Comparison of ENCODE assay signal across 9 mouse cellular contexts in genomic region chr19:55850402-55851078, GRCm38 (mm10).
DNase-seq lines count a peak whose midpoint lies in the region; ATAC-seq and TF ChIP-seq lines count a peak whose summit lies in the region.
"Had no signal": no experiment of that assay in that cellular context is flagged by ENCODE, and none has a peak within 500 bp of the region (broad histone marks: within the 10 kb centered on the region; RNA-seq: fewer than 3 reads in every experiment).

No protein-coding gene starts in this region.

- DNase-seq in embryonic facial prominence, embryonic 14.5 days (ENCODE audit: low spot score), result no peak
- DNase-seq in embryonic facial prominence, embryonic 10.5 days (ENCODE audit: low spot score), result no peak
- DNase-seq in lung, embryonic 14.5 days, result peak; percentile 42
- DNase-seq in lung, postnatal 36 days, result no peak
- peak; percentile 34 for DNase-seq in right cerebral cortex, postnatal 4 days
- DNase-seq in embryo, embryonic 11 days, result no peak
- no peak for DNase-seq in embryo, embryonic 10 days (ENCODE audit: low spot score)

- H3K27me3 ChIP-seq in embryonic facial prominence, embryonic 14.5 days (replicated peaks; ENCODE audit: control insufficient read depth, insufficient read depth, low read length), result no peaks in the 10 kb centered on the region
- no peaks in the 10 kb centered on the region for H3K27me3 ChIP-seq in embryonic facial prominence, embryonic 10.5 days (replicated peaks; ENCODE audit: low read depth, poor library complexity, severe bottlenecking)
- H3K27me3 ChIP-seq in lung, embryonic 14.5 days (ENCODE audit: insufficient read depth, low read length), result no peaks in the 10 kb centered on the region
- H3K27me3 ChIP-seq in intestine, embryonic 15.5 days (replicated peaks), result no peaks in the 10 kb centered on the region
- H3K27me3 ChIP-seq: midbrain, embryonic 12.5 days had no signal

- peaks cover 17% of the 10 kb centered on the region for H3K4me1 ChIP-seq in embryonic facial prominence, embryonic 14.5 days (ENCODE audit: control insufficient read depth, insufficient read depth, low read length)
- peaks cover 31% of the 10 kb centered on the region for H3K4me1 ChIP-seq in embryonic facial prominence, embryonic 10.5 days
- peaks cover 9% of the 10 kb centered on the region; the same call in 1 of the 2 replicates for H3K4me1 ChIP-seq in lung, embryonic 14.5 days (ENCODE audit: insufficient read depth)
- peaks cover 29% of the 10 kb centered on the region for H3K4me1 ChIP-seq in intestine, embryonic 15.5 days (replicated peaks)

- H3K27ac ChIP-seq in embryonic facial prominence, embryonic 14.5 days (replicated peaks; ENCODE audit: low read depth, low read length), result no peak overlapping the region
- no peak overlapping the region for H3K27ac ChIP-seq in embryonic facial prominence, embryonic 10.5 days (replicated peaks)
- no peak overlapping the region for H3K27ac ChIP-seq in lung, embryonic 14.5 days (ENCODE audit: low read depth)
- peak overlapping the region; percentile 15; the same call in 1 of the 2 replicates for H3K27ac ChIP-seq in intestine, embryonic 15.5 days
- H3K27ac ChIP-seq: midbrain, embryonic 12.5 days had no signal

- 0 out of 2 replicates have a peak, but pooled peaks have one; percentile 69 for ATAC-seq in embryonic facial prominence, embryonic 14.5 days (ENCODE audit: low read depth)
- ATAC-seq in lung, embryonic 14.5 days (ENCODE audit: insufficient read depth), result no peak
- peak; percentile 39; the same call in 1 of the 2 replicates for ATAC-seq in intestine, embryonic 15.5 days

- H3K9me3 ChIP-seq in embryonic facial prominence, embryonic 14.5 days (ENCODE audit: control insufficient read depth, low read length), result no peaks in the 10 kb centered on the region
- no peaks in the 10 kb centered on the region for H3K9me3 ChIP-seq in embryonic facial prominence, embryonic 10.5 days
- no peaks in the 10 kb centered on the region for H3K9me3 ChIP-seq in lung, embryonic 14.5 days (ENCODE audit: low read depth, low read length)
- H3K9me3 ChIP-seq in intestine, embryonic 15.5 days, result no peaks in the 10 kb centered on the region
- H3K9me3 ChIP-seq: midbrain, embryonic 12.5 days had no signal

- H3K4me2 ChIP-seq in embryonic facial prominence, embryonic 14.5 days (ENCODE audit: low read depth, low read length), result no peak overlapping the region
- no peak overlapping the region for H3K4me2 ChIP-seq in lung, embryonic 14.5 days
- H3K4me2 ChIP-seq in intestine, embryonic 15.5 days (replicated peaks), result no peak overlapping the region
- H3K4me2 ChIP-seq: midbrain, embryonic 12.5 days had no signal

- TF ChIP-seq CTCF in lung, embryonic 14.5 days (IDR thresholded peaks at IDR 0.05; ENCODE audit: low read depth), result no peak

- H3K4me3 ChIP-seq in embryonic facial prominence, embryonic 14.5 days (ENCODE audit: low read depth, low read length), result no peak overlapping the region
- H3K4me3 ChIP-seq in embryonic facial prominence, embryonic 10.5 days, result no peak overlapping the region
- H3K4me3 ChIP-seq in lung, embryonic 14.5 days (ENCODE audit: low read depth, low read length), result no peak overlapping the region
- H3K4me3 ChIP-seq in intestine, embryonic 15.5 days (replicated peaks), result no peak overlapping the region
- H3K4me3 ChIP-seq: midbrain, embryonic 12.5 days had no signal

- no peaks in the 10 kb centered on the region for H3K36me3 ChIP-seq in embryonic facial prominence, embryonic 14.5 days (ENCODE audit: control insufficient read depth, insufficient read depth, low read length)
- peaks cover 9% of the 10 kb centered on the region for H3K36me3 ChIP-seq in embryonic facial prominence, embryonic 10.5 days (replicated peaks)
- no peaks in the 10 kb centered on the region for H3K36me3 ChIP-seq in lung, embryonic 14.5 days (ENCODE audit: insufficient read depth)
- no peaks in the 10 kb centered on the region for H3K36me3 ChIP-seq in intestine, embryonic 15.5 days
- H3K36me3 ChIP-seq: midbrain, embryonic 12.5 days had no signal

- WGBS in embryonic facial prominence, embryonic 14.5 days, result 69% methylated on average over 8 of the region's 8 CpGs
- WGBS in embryonic facial prominence, embryonic 10.5 days, result 89% methylated on average over 8 of the region's 8 CpGs
- 68% methylated on average over 8 of the region's 8 CpGs for WGBS in lung, embryonic 14.5 days
- WGBS in intestine, embryonic 15.5 days, result 64% methylated on average over 8 of the region's 8 CpGs

- H3K9ac ChIP-seq in embryonic facial prominence, embryonic 14.5 days (ENCODE audit: low read depth, low read length), result no peak overlapping the region
- H3K9ac ChIP-seq in lung, embryonic 14.5 days, result no peak overlapping the region
- H3K9ac ChIP-seq in intestine, embryonic 15.5 days, result no peak overlapping the region
- H3K9ac ChIP-seq: midbrain, embryonic 12.5 days had no signal

Comparison
In these comparisons a context has a peak if more than half of its experiments do, and no peak if none do; other contexts are left out.
1. DNase-seq: peak in lung, embryonic 14.5 days (single experiment) and right cerebral cortex, postnatal 4 days (single experiment); none in embryonic facial prominence, embryonic 14.5 days (single experiment), embryonic facial prominence, embryonic 10.5 days (single experiment), lung, postnatal 36 days (single experiment), embryo, embryonic 11 days (single experiment) and embryo, embryonic 10 days (single experiment).